Mouse (Mus musculus) embryonic facial prominence, embryonic 11.5 days (tissue): ENCODE data around the gene Snx10. TPM values are rescaled to one million over a fixed set of nuclear protein-coding genes. Genes with fewer than 3 reads are reported as not detected.

Source experiments
- ATAC-seq: fragments of 200-750 bp; cut with Nextera tagmentation; replicated peaks from 2 replicates; pipeline ENCODE4 v1.8.0; 2017; ENCODE audit warnings: low read depth; ENCODE audit not compliant: insufficient number of reproducible peaks, low FRiP score, low TSS enrichment
- DNase-seq: peaks from one replicate; pipeline ENCODE4 v3.0.0-alpha.2; 2015; ENCODE audit warnings: low spot score
- H3K27ac ChIP-seq: fragments of 300-500 bp; sonication (generic); replicated peaks from 2 replicates; pipeline ENCODE4 v1.5.1; 2014; ENCODE audit warnings: mild to moderate bottlenecking, low read depth, low read length, control low read depth
- H3K27me3 ChIP-seq: fragments of 300-500 bp; sonication (generic); 2 replicates; pipeline ENCODE4 v1.6.1; 2014; ENCODE audit warnings: mild to moderate bottlenecking, low read length, moderate library complexity, mixed read lengths; ENCODE audit not compliant: control insufficient read depth, insufficient read depth
- H3K36me3 ChIP-seq: fragments of 300-500 bp; sonication (generic); replicated peaks from 2 replicates; pipeline ENCODE4 v1.6.1; 2014; ENCODE audit warnings: low read depth, mild to moderate bottlenecking, low read length, moderate library complexity, mixed read lengths; ENCODE audit not compliant: control insufficient read depth, insufficient read depth
- H3K4me1 ChIP-seq: fragments of 300-500 bp; sonication (generic); 2 replicates; pipeline ENCODE4 v1.6.1; 2014; ENCODE audit warnings: low read length, mixed read lengths; ENCODE audit not compliant: control insufficient read depth, insufficient read depth
- H3K4me2 ChIP-seq: fragments of 300-500 bp; sonication (generic); 2 replicates; pipeline ENCODE4 v1.6.1; 2014; ENCODE audit warnings: low read depth, mild to moderate bottlenecking, control low read depth, low read length, moderate library complexity
- H3K4me3 ChIP-seq: fragments of 300-500 bp; sonication (generic); 2 replicates; pipeline ENCODE4 v1.5.1; 2014; ENCODE audit warnings: low read depth, low read length, control low read depth
- H3K9ac ChIP-seq: fragments of 300-500 bp; sonication (generic); replicated peaks from 2 replicates; pipeline ENCODE4 v1.6.1; 2014; ENCODE audit warnings: mild to moderate bottlenecking, control low read depth, low read length
- H3K9me3 ChIP-seq: fragments of 300-500 bp; sonication (generic); replicated peaks from 2 replicates; pipeline ENCODE4 v1.6.1; 2016; ENCODE audit warnings: mild to moderate bottlenecking, low read length, inconsistent platforms, mixed read lengths; ENCODE audit not compliant: control insufficient read depth
- WGBS: fragments of 180-500 bp; shearing (Covaris S2); extraction: QIAGEN DNeasy Blood & Tissue Kit; methylation state at CpG from one replicate; pipeline ENCODE4 v1.1.7; 2014; 5-methylcytosine and 5-hydroxymethylcytosine counted together
- polyA plus RNA-seq: library from polyadenylated mRNA; unstranded; fragments of >200 nt; fragmentation: Nextera tagmentation; extraction: Ambion mirVana; gene quantifications from 2 replicates; pipeline ENCODE4 v1.2.1, GENCODE M21; 2014

Gene Snx10
- polyA plus RNA-seq, 1 experiment from 2014 or later, result 26.5 TPM

DNA sequence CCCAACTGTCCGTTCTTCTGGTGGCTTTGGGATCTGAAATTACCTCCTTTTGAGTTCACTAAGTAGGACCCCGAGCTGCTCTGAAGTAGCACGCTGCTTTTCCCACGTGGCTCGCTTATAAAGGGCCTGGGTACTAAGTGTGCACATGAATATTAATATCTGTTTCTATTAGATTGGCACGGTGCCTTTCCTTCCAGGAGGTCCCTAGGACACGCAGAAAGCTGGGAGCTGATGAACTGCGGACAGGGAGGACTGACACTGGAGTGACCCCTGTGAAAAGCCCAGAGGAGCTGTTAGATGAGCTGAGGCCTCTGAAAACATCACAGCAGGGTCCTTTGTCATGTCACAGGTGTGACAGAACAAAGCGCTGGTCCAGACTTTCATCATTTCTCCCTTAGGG is 57.7 kb downstream of the Snx10 start:
- DNase-seq, result no peak
- 93% methylated on average over 9 of the region's 9 CpGs for WGBS

DNA sequence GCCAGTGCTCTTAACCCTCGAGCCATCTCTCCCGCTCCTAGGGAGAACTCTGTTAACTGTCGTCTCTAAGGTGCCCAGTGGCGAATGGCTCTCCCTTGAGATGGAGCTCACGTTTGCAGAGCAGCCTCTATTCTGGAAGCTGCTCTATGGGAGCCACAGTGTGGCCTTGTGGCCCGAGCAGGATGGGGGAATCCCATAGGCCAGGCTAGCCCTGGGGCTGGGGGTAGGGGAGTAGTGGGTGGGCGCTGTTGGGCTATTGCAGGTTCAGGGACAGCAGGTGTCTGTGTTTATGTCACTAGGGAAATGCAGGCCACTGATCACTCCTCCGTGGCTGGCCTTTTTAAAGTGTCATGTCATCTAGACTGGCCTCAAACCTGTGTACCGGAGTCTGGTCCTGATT is 58.4 kb downstream of the Snx10 start:
- ATAC-seq (0 out of 2 replicates have a peak, but pooled peaks have one; percentile 16), DNase-seq (no peak)
- Histone ChIP-seq H3K4me2 (no peak overlapping the region), H3K36me3 (no peaks in the 10 kb centered on the region), H3K4me3 (no peak overlapping the region), H3K4me1 (no peaks in the 10 kb centered on the region), H3K9ac (no peak overlapping the region), H3K27me3 (no peaks in the 10 kb centered on the region), H3K9me3 (no peaks in the 10 kb centered on the region), H3K27ac (no peak overlapping the region)
- WGBS, result 87% methylated on average over 9 of the region's 9 CpGs

More for the DNA sequence above, 57.7 kb downstream of the Snx10 start:
- no peak overlapping the region for H3K9ac ChIP-seq
- no peak overlapping the region for H3K4me2 ChIP-seq
- H3K9me3 ChIP-seq, result no peaks in the 10 kb centered on the region
- H3K27ac ChIP-seq, result no peak overlapping the region
- H3K4me1 ChIP-seq, result no peaks in the 10 kb centered on the region
- no peaks in the 10 kb centered on the region for H3K36me3 ChIP-seq
- H3K27me3 ChIP-seq, result no peaks in the 10 kb centered on the region
- no peak overlapping the region for H3K4me3 ChIP-seq
- no peak for ATAC-seq

DNA sequence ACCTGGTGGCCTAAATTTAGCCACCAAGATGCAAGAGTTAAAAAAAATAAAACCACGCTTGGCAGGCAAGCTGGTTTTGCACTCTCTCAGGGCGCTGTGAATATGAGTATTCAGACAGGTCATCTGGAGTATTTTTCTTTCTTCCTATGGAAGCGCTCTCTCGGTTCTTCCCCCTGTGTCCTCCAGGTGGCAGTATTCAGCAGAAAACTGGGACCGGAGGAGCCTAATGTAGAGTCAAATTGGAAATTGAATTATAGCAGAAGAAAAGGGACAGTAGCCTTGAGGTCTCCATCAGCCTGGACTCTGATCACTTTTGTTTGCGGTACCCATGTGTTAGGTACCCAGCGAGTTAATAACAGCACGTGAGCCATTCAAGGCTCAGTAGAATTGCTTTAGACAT is 62.3 kb downstream of the Snx10 start:
- Histone ChIP-seq H3K4me1 (no peaks in the 10 kb centered on the region), H3K9me3 (no peaks in the 10 kb centered on the region), H3K27ac (no peak overlapping the region), H3K4me3 (no peak overlapping the region), H3K27me3 (no peaks in the 10 kb centered on the region), H3K4me2 (no peak overlapping the region), H3K9ac (no peak overlapping the region), H3K36me3 (no peaks in the 10 kb centered on the region)
- DNase-seq (peak; percentile 81), ATAC-seq (no peak)
- WGBS, result 34% methylated on average over 8 of the region's 8 CpGs

DNA sequence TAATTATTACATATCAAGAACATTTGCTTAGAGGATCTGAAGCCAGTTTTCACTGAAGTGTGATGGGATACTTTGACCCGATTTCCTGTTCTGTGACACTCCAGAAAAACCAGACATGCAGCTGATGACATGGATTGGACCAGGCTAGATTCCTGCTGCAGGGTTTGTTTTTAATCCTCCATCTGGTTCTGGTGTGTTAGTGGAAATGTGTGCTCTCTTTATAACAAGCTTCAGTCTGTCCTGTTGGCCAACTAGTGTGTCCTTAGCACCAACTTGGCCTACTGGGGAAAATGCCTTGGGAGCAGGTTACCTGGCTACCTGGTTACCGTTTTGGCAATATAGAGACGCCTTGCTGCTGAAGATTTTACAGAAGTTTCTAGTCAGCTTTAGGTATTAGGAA is 63.6 kb downstream of the Snx10 start:
- H3K27ac ChIP-seq, result no peak overlapping the region
- no peaks in the 10 kb centered on the region for H3K27me3 ChIP-seq
- no peaks in the 10 kb centered on the region for H3K9me3 ChIP-seq
- ATAC-seq, result no peak
- H3K4me3 ChIP-seq, result no peak overlapping the region
- no peaks in the 10 kb centered on the region for H3K36me3 ChIP-seq
- WGBS, result 93% methylated on average over 3 of the region's 3 CpGs
- H3K4me1 ChIP-seq, result no peaks in the 10 kb centered on the region
- no peak overlapping the region for H3K4me2 ChIP-seq
- H3K9ac ChIP-seq, result no peak overlapping the region
- no peak for DNase-seq

DNA sequence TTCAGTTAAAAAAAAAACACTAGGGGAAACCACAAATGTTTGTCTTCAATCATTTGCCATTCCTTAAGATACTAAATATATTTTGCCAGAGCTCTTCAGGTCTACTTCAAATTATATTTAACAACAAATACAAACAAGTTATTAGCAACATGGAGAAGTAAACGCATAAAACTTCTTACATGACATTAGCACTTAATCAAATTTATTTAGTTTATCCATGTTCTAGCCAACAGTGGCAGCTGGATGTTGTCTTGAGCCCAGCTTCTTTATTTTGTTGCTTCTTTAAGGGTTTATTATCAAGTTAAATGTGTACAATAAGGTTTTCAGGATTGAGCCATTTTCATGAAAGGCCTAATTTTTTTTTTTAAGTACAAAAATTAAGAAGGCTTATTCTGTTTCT is 67.6 kb downstream of the Snx10 start:
- WGBS, result 88% methylated on average over 1 of the region's 1 CpGs
- Histone ChIP-seq H3K4me2 (no peak overlapping the region), H3K27me3 (no peaks in the 10 kb centered on the region), H3K9me3 (no peaks in the 10 kb centered on the region), H3K4me1 (no peaks in the 10 kb centered on the region), H3K4me3 (no peak overlapping the region), H3K36me3 (no peaks in the 10 kb centered on the region), H3K27ac (no peak overlapping the region), H3K9ac (no peak overlapping the region)
- DNase-seq (no peak), ATAC-seq (no peak)

DNA sequence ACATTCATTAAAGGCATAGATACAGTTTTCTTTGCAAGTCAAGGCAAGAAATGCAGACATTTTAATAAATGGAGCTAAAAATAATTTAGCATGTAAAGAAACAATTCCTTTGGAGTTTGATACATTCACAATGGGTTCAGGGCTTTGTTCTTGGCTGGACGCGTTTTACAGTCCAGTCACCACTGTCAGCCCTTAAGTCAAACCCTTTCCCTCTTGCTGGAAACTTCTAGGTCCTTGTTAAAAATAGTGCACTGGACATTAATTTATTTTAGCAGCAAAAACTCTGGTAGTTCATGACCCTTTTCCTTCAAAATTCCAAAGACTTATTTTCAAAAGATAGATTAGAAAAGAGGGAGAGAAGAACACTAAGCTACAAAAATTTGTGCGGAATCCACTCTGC is 68.1 kb downstream of the Snx10 start:
- Histone ChIP-seq H3K36me3 (no peaks in the 10 kb centered on the region), H3K4me1 (no peaks in the 10 kb centered on the region), H3K9me3 (no peaks in the 10 kb centered on the region), H3K27ac (peak overlapping the region; percentile 78), H3K4me2 (peak overlapping the region; percentile 92), H3K27me3 (no peaks in the 10 kb centered on the region), H3K9ac (peak overlapping the region; percentile 75), H3K4me3 (peak overlapping the region; percentile 54; the same call in 1 of the 2 replicates)
- whole genome bisulfite sequencing, result 32% methylated on average over 3 of the region's 3 CpGs
- no peak for DNase-seq
- ATAC-seq, result no peak

DNA sequence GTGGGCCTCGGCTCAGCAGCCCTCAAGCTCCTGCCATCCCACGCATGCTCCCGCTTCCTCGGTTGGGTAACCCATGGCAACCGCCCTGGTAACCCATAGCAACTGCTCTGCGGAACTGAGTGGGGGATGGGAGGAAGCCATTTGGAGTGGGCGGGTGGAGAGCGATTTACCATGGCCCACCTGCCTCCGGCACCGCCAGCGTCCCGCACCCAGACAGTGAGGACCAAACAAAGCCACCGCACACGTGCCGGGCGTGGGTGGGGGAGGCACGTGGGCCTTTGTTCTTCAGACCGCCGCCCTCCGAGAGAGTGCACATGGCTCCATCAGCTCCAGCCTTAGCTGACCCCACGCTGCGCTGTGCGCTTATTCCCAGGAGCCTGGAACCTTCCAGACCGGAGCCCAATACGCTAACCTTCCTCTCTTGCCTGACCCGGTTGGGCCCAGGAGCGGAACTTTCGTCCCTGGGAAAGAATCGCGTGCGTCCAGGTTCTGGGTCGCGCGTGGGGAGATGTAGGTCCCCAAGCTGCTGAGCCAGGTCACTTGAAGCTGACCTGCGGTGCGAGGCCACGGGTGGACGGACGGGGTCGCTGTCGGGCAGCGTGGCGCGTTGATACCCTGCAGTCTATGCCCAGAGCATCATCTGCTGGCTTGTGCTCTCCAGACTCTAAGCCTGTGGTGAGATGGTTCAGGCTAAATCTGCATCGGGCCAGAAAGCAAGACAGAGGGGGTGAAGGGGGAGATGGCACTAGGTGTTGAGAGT is 68.8 kb downstream of the Snx10 start:
- Histone ChIP-seq H3K4me1 (no peaks in the 10 kb centered on the region), H3K4me3 (peak overlapping the region; percentile 54), H3K9ac (peak overlapping the region; percentile 75), H3K9me3 (no peaks in the 10 kb centered on the region), H3K27ac (peak overlapping the region; percentile 78), H3K27me3 (no peaks in the 10 kb centered on the region), H3K4me2 (peak overlapping the region; percentile 92), H3K36me3 (no peaks in the 10 kb centered on the region)
- DNase-seq (peak; percentile 92), ATAC-seq (peak; percentile 90)
- WGBS, result under 1% methylated on average over 45 of the region's 45 CpGs

DNA sequence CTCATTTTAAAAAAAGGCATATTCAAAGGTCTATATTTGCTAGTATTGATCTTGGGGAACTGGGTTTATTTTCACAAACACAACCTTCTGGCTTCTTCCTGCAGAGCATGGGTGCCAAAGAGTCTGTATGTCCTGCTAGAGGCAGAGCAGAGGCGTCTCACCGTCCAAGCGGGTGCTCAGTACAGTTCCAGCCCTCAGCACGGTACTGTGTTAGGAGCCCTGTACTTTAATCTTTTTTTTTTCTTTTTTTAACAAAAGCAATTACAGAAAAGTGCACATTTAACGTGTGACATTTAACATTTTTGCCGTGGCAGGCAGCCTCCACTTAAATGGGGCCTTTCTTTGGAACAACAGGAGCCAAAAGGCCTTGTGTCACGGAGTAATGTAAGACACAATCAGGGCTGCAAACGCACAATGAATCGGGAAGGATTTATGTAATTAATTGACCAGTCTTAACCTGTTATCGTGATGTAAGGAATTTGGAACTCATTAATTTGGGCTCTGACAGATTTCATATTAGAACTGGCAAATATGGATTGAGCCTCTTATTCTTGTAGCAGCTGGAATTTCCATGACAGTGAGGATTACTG is 69.8 kb downstream of the Snx10 start:
- Histone ChIP-seq H3K9me3 (no peaks in the 10 kb centered on the region), H3K4me3 (no peak overlapping the region), H3K4me2 (no peak overlapping the region), H3K27ac (no peak overlapping the region), H3K4me1 (no peaks in the 10 kb centered on the region), H3K27me3 (no peaks in the 10 kb centered on the region), H3K36me3 (no peaks in the 10 kb centered on the region), H3K9ac (no peak overlapping the region)
- DNase-seq (no peak), ATAC-seq (no peak)
- WGBS, result 70% methylated on average over 10 of the region's 10 CpGs
